Mouse (Mus musculus) heart, postnatal 0 days (tissue): ENCODE measurements around the gene Nxpe2.

ENCODE experiments used
- CTCF ChIP-seq: IDR thresholded peaks from 2 replicates; pipeline ENCODE4 v1.5.1; 2016; ENCODE audit warnings: antibody characterized with exemption, control low read depth, low read depth
- EP300 ChIP-seq: IDR thresholded peaks from 2 replicates; pipeline ENCODE4 v1.6.1; 2016; ENCODE audit warnings: antibody characterized with exemption, low read depth

DNA sequence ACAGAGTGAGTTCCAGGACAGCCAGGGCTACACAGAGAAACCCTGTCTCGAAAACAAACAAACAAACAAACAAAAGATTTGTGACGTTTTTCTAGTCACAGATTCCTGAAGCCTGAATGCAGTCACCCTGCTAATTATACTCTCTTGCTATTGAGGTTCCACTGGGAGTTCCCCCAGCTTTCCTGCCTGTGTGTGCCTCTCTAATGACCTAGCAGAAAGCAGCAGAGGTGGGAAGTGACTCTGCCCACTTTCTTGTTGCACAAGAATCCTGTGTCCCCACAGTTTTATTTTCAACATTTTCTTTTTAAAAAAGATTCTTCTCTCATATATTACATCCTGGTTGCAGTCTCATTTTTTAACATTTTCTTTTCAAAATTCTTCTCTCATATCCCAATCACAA, 58.5 kb downstream of the Nxpe2 start:
- no peak for TF ChIP-seq CTCF
- no peak for TF ChIP-seq EP300
